9 mouse cellular contexts compared by ENCODE assay signal in genomic region chr13:106835844-106836526, GRCm38 (mm10).
A peak's percentile ranks its signal among the peaks of the same experiment; 100 is the strongest.
DNase-seq lines count a peak whose midpoint lies in the region; ATAC-seq and TF ChIP-seq lines count a peak whose summit lies in the region.
"Had no signal": no experiment of that assay in that cellular context is flagged by ENCODE, and none has a peak within 500 bp of the region (broad histone marks: within the 10 kb centered on the region; RNA-seq: fewer than 3 reads in every experiment).

No protein-coding gene starts in this region.

- no peaks in the 10 kb centered on the region for H3K9me3 ChIP-seq in heart, embryonic 14.5 days (ENCODE audit: control insufficient read depth, low read length)
- H3K9me3 ChIP-seq: embryonic facial prominence, embryonic 15.5 days had no signal

- H3K4me1 ChIP-seq in heart, embryonic 14.5 days (ENCODE audit: control insufficient read depth in 2 of 2, insufficient read depth in 2 of 2, low read length in 2 of 2): peaks cover 0 to 6% of the 10 kb centered on the region in 2 experiments; a peak in 1 of 4 replicates
- H3K4me1 ChIP-seq in liver, adult 2 months (ENCODE audit: control insufficient read depth, insufficient read depth, low read length): no peaks in the 10 kb centered on the region
- H3K4me1 ChIP-seq: embryonic facial prominence, embryonic 15.5 days had no signal

- H3K27ac ChIP-seq in left cerebral cortex, adult 2 months: no peak overlapping the region
- peak overlapping the region; percentile 59 to 68; a peak in 3 of 4 replicates for H3K27ac ChIP-seq in heart, embryonic 14.5 days (replicated peaks in 1 of 2; ENCODE audit: control insufficient read depth in 1 of 2, insufficient read depth in 1 of 2, low read depth in 2 of 2, low read length in 2 of 2)
- H3K27ac ChIP-seq in liver, adult 2 months (replicated peaks; ENCODE audit: insufficient read depth, low read depth, low read length): no peak overlapping the region
- H3K27ac ChIP-seq: embryonic facial prominence, embryonic 15.5 days had no signal

- no peaks in the 10 kb centered on the region for H3K79me2 ChIP-seq in liver, adult 2 months (ENCODE audit: control insufficient read depth, insufficient read depth, low read length)

- peaks cover 6% of the 10 kb centered on the region; the same call in 1 of the 2 replicates for H3K36me3 ChIP-seq in heart, embryonic 14.5 days (ENCODE audit: control insufficient read depth, insufficient read depth, low read length)
- peaks cover 2% of the 10 kb centered on the region; the same call in 1 of the 2 replicates for H3K36me3 ChIP-seq in liver, adult 2 months (ENCODE audit: control insufficient read depth, insufficient read depth, low read length)
- H3K36me3 ChIP-seq: embryonic facial prominence, embryonic 15.5 days had no signal

- no peak for TF ChIP-seq CTCF in left cerebral cortex, adult 2 months (IDR thresholded peaks at IDR 0.05)
- no peak for TF ChIP-seq CTCF in brain, embryonic 14.5 days (IDR thresholded peaks at IDR 0.05; ENCODE audit: borderline replicate concordance, extremely low read depth, insufficient read depth, insufficient read length)
- no peak for TF ChIP-seq CTCF in liver, adult 2 months (IDR thresholded peaks at IDR 0.05; ENCODE audit: low read depth, low read length)

- WGBS in heart, embryonic 14.5 days: 63% methylated on average over 15 of the region's 15 CpGs
- WGBS in liver, adult 2 months: 69% methylated on average over 15 of the region's 15 CpGs

- ATAC-seq in heart, embryonic 14.5 days (ENCODE audit: insufficient number of reproducible peaks, insufficient read depth, low FRiP score, low read depth): peak; percentile 84
- peak; percentile 91 for ATAC-seq in monocyte, adult 5-6 weeks (replicated peaks; ENCODE audit: insufficient number of reproducible peaks, low FRiP score, low TSS enrichment, poor library complexity, severe bottlenecking)

- TF ChIP-seq POLR2A in brain, embryonic 14.5 days (IDR thresholded peaks at IDR 0.05; ENCODE audit: borderline replicate concordance, extremely low read depth, insufficient read depth, insufficient read length, poor library complexity, severe bottlenecking): no peak
- TF ChIP-seq POLR2A in liver, adult 2 months (IDR thresholded peaks at IDR 0.05; ENCODE audit: extremely low read depth, insufficient read depth, low read length): no peak

- intact Hi-C loops in left cerebral cortex, adult 2 months (cut with DNase I): no loop called here

- peak overlapping the region; percentile 34 for H3K4me3 ChIP-seq in left cerebral cortex, adult 2 months
- H3K4me3 ChIP-seq in heart, embryonic 14.5 days (ENCODE audit: control insufficient read depth in 1 of 2, insufficient read depth in 1 of 2, low read depth in 1 of 2, low read length in 2 of 2): peak overlapping the region; percentile 19 to 21; a peak in 3 of 4 replicates
- no peak overlapping the region; the same call in 1 of the 2 replicates for H3K4me3 ChIP-seq in liver, adult 2 months (ENCODE audit: insufficient read depth, low read depth, low read length)
- H3K4me3 ChIP-seq: embryonic facial prominence, embryonic 15.5 days had no signal

- H3K27me3 ChIP-seq in heart, embryonic 14.5 days (ENCODE audit: control insufficient read depth, insufficient read depth, low read length): no peaks in the 10 kb centered on the region
- H3K27me3 ChIP-seq in liver, adult 2 months (ENCODE audit: control insufficient read depth, insufficient read depth, low read length): no peaks in the 10 kb centered on the region
- H3K27me3 ChIP-seq: embryonic facial prominence, embryonic 15.5 days had no signal

- no peak for DNase-seq in left cerebral cortex, adult 2 months (ENCODE audit: extremely low spot score in 1 of 2, low spot score in 2 of 2)
- no peak for DNase-seq in left cerebral cortex, adult 11 months (ENCODE audit: low spot score)
- peak; percentile 60 for DNase-seq in brain, embryonic 14.5 days (ENCODE audit: low read depth)
- DNase-seq in liver, adult 2 months (ENCODE audit: extremely low read depth, low read depth, low spot score): peak; percentile 39
- DNase-seq in MN1 (ENCODE audit: low spot score): no peak
- DNase-seq in urinary bladder, postnatal 25 days (ENCODE audit: low spot score): no peak

- peak overlapping the region; percentile 16 for H3K4me2 ChIP-seq in heart, embryonic 14.5 days (ENCODE audit: low read length)
- H3K4me2 ChIP-seq: embryonic facial prominence, embryonic 15.5 days had no signal

- H3K9ac ChIP-seq in heart, embryonic 14.5 days (ENCODE audit: low read length): peak overlapping the region; percentile 4; the same call in 1 of the 2 replicates
- no peak overlapping the region for H3K9ac ChIP-seq in liver, adult 2 months (ENCODE audit: low read depth, low read length)
- H3K9ac ChIP-seq: embryonic facial prominence, embryonic 15.5 days had no signal

Comparison
In these comparisons a context has a peak if more than half of its experiments do, and no peak if none do; other contexts are left out.
1. DNase-seq: peak in brain, embryonic 14.5 days (single experiment) and liver, adult 2 months (single experiment); none in left cerebral cortex, adult 2 months (0 of 2), left cerebral cortex, adult 11 months (single experiment), MN1 (single experiment) and urinary bladder, postnatal 25 days (single experiment).
2. H3K27ac ChIP-seq: peak in heart, embryonic 14.5 days (2 of 2); none in left cerebral cortex, adult 2 months (single experiment) and liver, adult 2 months (single experiment).